In the genomic region with DNA sequence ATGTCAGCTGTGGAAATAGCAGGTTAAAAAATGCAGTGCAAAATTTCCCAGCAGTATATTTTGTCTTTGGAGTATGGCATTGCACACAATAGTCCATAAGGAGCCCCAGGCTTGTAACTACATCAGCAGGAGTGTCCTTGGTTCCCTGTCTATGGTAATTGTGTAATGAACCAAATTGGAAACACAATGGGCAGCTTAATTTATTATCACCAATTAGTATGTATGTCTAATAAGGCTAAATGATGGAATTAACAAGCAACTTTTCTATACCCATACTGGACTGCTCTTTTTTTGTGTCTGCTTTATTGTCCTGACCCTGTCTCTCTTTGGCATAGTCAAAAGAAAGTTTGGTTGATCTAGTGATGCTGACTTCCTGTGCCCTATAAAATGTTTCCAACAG, we compare ENCODE assay signal across 17 mouse cellular contexts. TPM values are rescaled to one million over a fixed set of nuclear protein-coding genes. Genes with fewer than 3 reads are reported as not detected.
"Had no signal": no experiment of that assay in that cellular context is flagged by ENCODE, and none has a peak within 500 bp of the region (broad histone marks: within the 10 kb centered on the region; RNA-seq: fewer than 3 reads in every experiment).

No protein-coding gene starts in this region.

- H3K27me3 ChIP-seq: liver, embryonic 13.5 days; liver, embryonic 15.5 days; lung, embryonic 15.5 days; megakaryocyte, embryonic 14.5 days; midbrain, embryonic 13.5 days; midbrain, embryonic 15.5 days had no signal

- H3K9me3 ChIP-seq: liver, embryonic 13.5 days; liver, embryonic 15.5 days; lung, embryonic 15.5 days; megakaryocyte, embryonic 14.5 days; midbrain, embryonic 13.5 days; midbrain, embryonic 15.5 days had no signal

- H3K4me2 ChIP-seq: liver, embryonic 13.5 days; liver, embryonic 15.5 days; lung, embryonic 15.5 days; midbrain, embryonic 11.5 days; midbrain, embryonic 13.5 days; midbrain, embryonic 15.5 days had no signal

- H3K36me3 ChIP-seq: liver, embryonic 13.5 days; liver, embryonic 15.5 days; lung, embryonic 15.5 days; midbrain, embryonic 13.5 days; midbrain, embryonic 15.5 days had no signal

- H3K4me3 ChIP-seq: liver, embryonic 13.5 days; liver, embryonic 15.5 days; lung, embryonic 15.5 days; megakaryocyte, embryonic 14.5 days; midbrain, embryonic 13.5 days; midbrain, embryonic 15.5 days had no signal

- ATAC-seq: liver, postnatal 0 days; lung, postnatal 0 days; midbrain, embryonic 13.5 days; midbrain, embryonic 15.5 days had no signal

- DNase-seq: liver, embryonic 13.5 days; liver, postnatal 0 days; lung, adult 2 months; lung, postnatal 14 days; lung, postnatal 36 days; right cerebral cortex, postnatal 14 days; thymus, adult 18-20 months; thymus, postnatal 14 days; thymus, postnatal 36 days had no signal

- H3K9ac ChIP-seq: liver, embryonic 13.5 days; liver, embryonic 15.5 days; liver, postnatal 0 days; lung, embryonic 15.5 days; midbrain, embryonic 13.5 days; midbrain, embryonic 15.5 days had no signal

- H3K4me1 ChIP-seq: liver, embryonic 13.5 days; liver, embryonic 15.5 days; lung, embryonic 15.5 days; megakaryocyte, embryonic 14.5 days; midbrain, embryonic 15.5 days had no signal

- H3K27ac ChIP-seq: liver, embryonic 13.5 days; liver, embryonic 15.5 days; lung, embryonic 15.5 days; macrophage; midbrain, embryonic 13.5 days; midbrain, embryonic 15.5 days had no signal

RNA-seq across cellular contexts. Expression of a gene that starts 38.8 kb away (rescaled TPM):
- polyA plus RNA-seq: liver, postnatal 0 days; macrophage had no signal
